Mouse (Mus musculus): Measurements from ENCODE around the gene Scgb1a1.

Gene Scgb1a1

GRCm38 (mm10) chr19:9041074-9041473 is 46.7 kb downstream of the Scgb1a1 start:
- DNase-seq (ENCODE audit: low spot score): no peak

DNA sequence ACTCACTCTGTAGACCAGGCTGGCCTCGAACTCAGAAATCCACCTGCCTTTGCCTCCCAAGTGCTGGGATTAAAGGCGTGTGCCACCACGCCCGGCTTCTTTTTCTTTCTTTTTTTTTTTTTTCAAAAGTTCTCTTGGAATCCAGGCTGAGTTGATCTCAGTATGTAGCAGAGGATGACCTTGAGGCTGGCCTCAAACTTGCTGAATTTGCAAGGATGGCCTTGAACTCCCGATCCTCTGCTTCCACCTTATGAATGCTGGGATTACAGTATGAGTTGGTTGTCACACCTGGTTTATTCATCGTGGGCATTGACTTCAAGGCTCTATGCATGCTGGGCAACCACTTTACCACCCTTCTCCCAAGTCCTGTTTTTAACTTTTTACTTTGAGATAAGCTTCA is 47.1 kb downstream of the Scgb1a1 start:
- DNase-seq (ENCODE audit: low spot score): no peak

DNA sequence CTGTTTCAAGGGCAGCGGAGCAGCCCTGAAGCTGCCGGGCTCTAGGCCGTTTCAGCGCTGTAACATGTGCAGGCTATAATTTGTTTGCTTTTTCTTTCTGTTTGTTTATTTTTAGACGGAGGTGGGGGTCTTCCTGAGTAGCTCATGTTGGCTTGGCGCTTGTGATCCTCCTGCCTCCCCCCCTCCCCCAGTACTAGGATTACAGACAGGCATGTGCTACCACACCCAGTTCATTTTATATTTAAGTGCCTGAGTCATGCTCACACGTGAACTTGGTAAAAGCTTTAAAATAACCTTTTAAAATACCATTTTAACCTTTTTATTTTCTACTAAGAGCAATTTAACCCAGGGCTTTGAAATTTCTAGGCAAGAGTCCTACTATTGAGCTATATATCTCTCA is 47.8 kb downstream of the Scgb1a1 start:
- no peak for DNase-seq (ENCODE audit: low spot score)

DNA sequence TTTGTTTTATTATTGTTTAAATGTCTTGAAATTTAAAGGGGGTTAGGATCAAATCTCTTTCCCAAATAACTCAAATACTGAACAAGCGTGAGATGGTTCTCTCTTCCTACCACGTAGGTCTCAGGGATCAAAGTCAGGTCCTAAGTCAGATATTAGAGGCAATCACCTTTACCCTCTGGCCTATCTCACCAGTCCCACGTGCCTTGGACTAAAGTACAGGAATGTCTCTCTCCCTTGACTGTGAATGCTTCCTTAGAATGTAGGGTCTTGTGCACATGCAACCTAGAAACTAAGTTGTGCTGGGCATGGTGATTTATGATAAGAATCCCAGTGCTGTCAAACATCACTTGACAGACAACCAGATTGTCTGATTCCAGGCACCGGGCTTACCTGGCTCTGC is 48.5 kb downstream of the Scgb1a1 start:
- no peak for DNase-seq (ENCODE audit: low spot score)

GRCm38 (mm10) chr19:9038136-9038535 is 49.6 kb downstream of the Scgb1a1 start:
- no peak for DNase-seq (ENCODE audit: low spot score)

- no peak for DNase-seq (ENCODE audit: low spot score)
These were observed 52.7 kb downstream of the Scgb1a1 start for GRCm38 (mm10) chr19:9035101-9035500.

DNA sequence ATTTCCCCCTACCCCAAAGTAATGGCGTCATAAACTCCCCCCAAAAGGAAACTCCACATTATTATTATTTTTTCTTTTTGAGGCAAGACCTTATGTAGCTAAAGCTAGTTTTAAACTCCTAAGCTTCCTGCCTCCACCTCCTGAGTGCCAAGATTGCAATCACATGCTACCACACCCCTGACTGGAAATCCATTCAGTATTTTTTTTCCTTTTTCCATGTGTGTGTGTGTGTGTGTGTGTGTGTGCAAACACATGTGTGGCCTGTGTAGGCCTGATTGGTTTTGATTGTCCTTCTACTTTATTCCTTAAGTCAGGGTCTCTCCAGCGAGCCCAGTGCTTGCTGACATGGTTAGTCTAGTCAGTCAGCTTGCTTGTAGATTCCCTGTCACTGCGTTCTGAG is 53.3 kb downstream of the Scgb1a1 start:
- DNase-seq (ENCODE audit: low spot score): no peak

Measured in adipocyte (in vitro differentiated cells).